Mouse (Mus musculus): ENCODE data around the gene Hdc. TPM values are rescaled to one million over a fixed set of nuclear protein-coding genes. Genes with fewer than 3 reads are reported as not detected.

Hdc gene
- polyA plus RNA-seq (2015; fragmentation: Nextera tagmentation; extraction: Ambion mirVana), result 0.98 and 1.7 TPM in 2 replicates

DNA sequence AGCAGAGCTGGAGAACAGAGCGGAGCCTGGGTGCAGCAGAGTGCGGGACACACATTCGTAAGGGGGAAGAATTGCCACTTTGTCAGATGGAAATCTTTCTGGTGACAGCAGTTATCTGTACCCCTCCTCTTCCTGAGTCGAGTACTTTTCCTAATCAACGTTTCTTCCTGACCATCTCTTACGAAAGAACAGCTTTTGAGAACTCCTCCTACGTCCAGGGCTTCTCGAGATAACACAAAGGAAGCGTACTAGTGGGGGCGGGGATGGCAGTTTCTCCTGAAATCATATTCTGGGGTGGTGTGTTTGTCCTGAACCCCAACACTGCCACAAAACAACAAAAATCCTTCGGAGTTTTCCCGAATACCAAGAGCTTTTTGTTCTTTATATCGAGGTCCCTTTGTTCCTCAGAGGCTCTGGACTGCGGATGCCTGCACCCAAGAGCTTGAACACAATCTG lies at the start of gene Hdc:
Hdc (minus strand) TSS at position 51 of the 456 bp plus-strand sequence.
- WGBS, result 78% methylated on average over 14 of the region's 14 CpGs

DNA sequence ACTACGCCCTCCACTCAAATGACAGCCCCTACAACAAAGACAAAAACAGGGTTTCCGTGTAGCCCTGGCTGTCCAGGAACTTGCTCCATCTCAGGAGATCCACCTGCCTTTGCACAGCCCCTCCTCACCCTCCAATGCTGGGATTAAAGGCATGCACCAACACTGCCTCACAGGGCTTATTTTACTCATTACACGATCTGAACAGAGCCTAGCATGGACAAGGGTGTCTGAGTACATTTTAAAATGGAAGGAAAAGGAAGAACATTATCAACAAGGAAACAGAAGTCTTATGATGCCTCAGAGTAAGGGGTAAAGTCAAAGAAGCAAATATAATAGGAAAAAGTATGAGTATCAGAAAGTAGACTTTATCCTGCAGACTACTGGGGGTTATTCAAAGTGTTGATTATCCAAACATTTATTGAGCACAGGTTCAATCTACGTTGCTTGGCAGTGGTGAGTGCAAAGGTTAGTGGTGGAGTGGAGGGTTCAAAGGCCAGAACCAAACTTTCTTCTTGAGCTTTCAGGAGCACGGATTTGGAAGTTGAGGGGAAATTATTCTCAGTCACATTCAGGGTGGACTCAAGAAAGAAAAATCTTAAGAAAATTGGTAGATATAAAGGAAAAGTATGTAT lies 49.6 kb upstream of the Hdc start:
- Histone ChIP-seq H3K4me2 (no peak overlapping the region), H3K36me3 (no peaks in the 10 kb centered on the region), H3K9ac (no peak overlapping the region), H3K9me3 (no peaks in the 10 kb centered on the region), H3K4me3 (no peak overlapping the region), H3K27ac (replicated peaks) (no peak overlapping the region), H3K27me3 (no peaks in the 10 kb centered on the region), H3K4me1 (replicated peaks) (peaks cover 21% of the 10 kb centered on the region)
- 92% methylated on average over 5 of the region's 5 CpGs for WGBS
- no peak for ATAC-seq (ENCODE audit: low FRiP score, low read depth)

More for the DNA sequence above, at the start of gene Hdc:
- H3K27me3 ChIP-seq, result no peaks in the 10 kb centered on the region
- no peaks in the 10 kb centered on the region for H3K4me1 ChIP-seq (replicated peaks)
- no peak within 1 kb of the TSS for H3K4me3 ChIP-seq
- H3K36me3 ChIP-seq, result no peaks in the 10 kb centered on the region
- H3K9me3 ChIP-seq, result no peaks in the 10 kb centered on the region
- ATAC-seq (ENCODE audit: low FRiP score, low read depth), result no peak
- H3K27ac ChIP-seq (replicated peaks), result no peak within 1 kb of the TSS
- H3K4me2 ChIP-seq, result no peak within 1 kb of the TSS
- H3K9ac ChIP-seq, result no peak within 1 kb of the TSS

DNA sequence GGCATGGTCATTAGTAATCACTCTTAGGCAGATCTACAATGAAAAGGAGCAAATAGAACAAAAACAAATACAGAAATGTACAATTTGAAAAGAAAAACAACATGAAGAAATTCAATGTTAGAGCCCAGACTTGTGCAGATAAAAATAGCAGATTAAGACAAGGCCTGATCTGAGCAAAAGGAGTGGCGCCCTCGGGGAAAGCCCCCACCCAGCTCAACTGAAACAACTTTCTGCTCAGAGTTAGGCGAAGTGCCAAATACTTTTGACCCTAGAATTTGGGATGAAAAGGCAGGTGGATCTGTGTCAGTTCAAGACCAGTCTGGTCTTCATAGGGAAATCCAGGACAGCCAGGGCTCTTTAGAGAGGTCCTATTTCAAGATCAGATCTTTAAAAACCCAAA lies 46.9 kb upstream of the Hdc start:
- Histone ChIP-seq H3K9me3 (no peaks in the 10 kb centered on the region), H3K9ac (no peak overlapping the region), H3K4me3 (no peak overlapping the region), H3K4me1 (replicated peaks) (no peaks in the 10 kb centered on the region), H3K4me2 (no peak overlapping the region), H3K27me3 (no peaks in the 10 kb centered on the region), H3K36me3 (no peaks in the 10 kb centered on the region), H3K27ac (replicated peaks) (no peak overlapping the region)
- 97% methylated on average over 3 of the region's 3 CpGs for WGBS
- no peak for ATAC-seq (ENCODE audit: low FRiP score, low read depth)

DNA sequence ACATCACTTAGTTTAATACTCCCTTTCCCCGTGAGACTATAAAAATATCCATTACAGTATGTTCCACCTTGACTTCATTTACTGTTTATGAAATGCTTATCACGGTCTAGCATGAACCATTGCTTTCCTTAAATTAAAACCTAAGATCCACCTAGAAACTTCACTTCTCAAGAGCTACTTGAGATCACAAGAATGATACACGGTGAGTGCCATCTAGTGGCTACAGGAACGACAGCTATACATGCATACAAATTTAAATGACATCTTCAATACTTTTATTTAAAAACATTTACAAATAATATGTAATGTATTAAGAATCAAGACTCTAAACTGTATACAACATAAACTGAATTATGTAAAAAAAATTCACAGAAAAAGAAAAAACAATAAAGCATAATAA lies 44.4 kb upstream of the Hdc start:
- Histone ChIP-seq H3K4me3 (no peak overlapping the region), H3K27ac (replicated peaks) (no peak overlapping the region), H3K9ac (no peak overlapping the region), H3K4me1 (replicated peaks) (no peaks in the 10 kb centered on the region), H3K27me3 (no peaks in the 10 kb centered on the region), H3K36me3 (no peaks in the 10 kb centered on the region), H3K9me3 (no peaks in the 10 kb centered on the region), H3K4me2 (no peak overlapping the region)
- WGBS, result 60% methylated on average over 4 of the region's 4 CpGs
- ATAC-seq (ENCODE audit: low FRiP score, low read depth), result no peak

DNA sequence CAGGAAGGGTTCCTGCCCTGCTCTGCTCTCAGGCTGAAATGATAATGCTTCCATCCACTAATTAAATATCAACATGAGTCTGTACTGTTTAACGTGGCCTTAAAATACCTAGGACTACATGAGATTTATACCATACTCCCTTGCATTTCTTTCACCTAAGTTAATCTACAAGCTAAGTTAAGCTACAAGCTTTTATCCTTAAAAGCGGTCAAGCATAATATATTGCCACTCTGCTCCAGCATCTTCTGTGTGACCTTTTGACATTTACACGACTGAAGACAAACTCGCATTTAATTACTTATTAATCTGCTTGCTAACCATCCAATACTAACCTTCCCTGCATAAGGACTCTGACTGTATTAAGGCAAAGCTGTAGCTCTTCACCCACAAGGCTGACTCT lies 33.8 kb upstream of the Hdc start:
- Histone ChIP-seq H3K36me3 (peaks cover 41% of the 10 kb centered on the region), H3K4me2 (no peak overlapping the region), H3K27me3 (no peaks in the 10 kb centered on the region), H3K4me3 (no peak overlapping the region), H3K27ac (replicated peaks) (no peak overlapping the region), H3K9ac (no peak overlapping the region), H3K9me3 (no peaks in the 10 kb centered on the region), H3K4me1 (replicated peaks) (no peaks in the 10 kb centered on the region)
- ATAC-seq (ENCODE audit: low FRiP score, low read depth), result no peak
- 78% methylated on average over 4 of the region's 4 CpGs for WGBS

DNA sequence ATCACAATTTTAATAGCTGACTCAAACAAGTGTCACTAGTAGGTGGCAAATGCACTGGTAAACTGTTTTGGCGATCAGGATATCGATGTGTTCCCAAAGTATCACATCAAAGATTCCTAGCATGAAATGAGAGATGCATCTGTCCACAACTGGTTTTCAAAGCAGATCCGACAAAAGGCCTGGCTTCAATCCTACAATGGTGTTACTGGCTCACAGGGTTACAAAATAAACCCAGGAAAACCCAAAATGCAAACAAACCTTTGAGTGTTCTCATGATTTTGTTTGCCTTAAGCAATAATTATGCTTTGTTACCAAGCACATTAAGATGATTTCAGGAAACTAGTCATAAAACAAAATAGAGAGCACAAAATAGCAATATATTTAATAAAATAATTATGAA lies 28.7 kb upstream of the Hdc start:
- Histone ChIP-seq H3K9me3 (no peaks in the 10 kb centered on the region), H3K9ac (no peak overlapping the region), H3K4me3 (no peak overlapping the region), H3K27ac (replicated peaks) (no peak overlapping the region), H3K4me2 (no peak overlapping the region), H3K27me3 (no peaks in the 10 kb centered on the region), H3K4me1 (replicated peaks) (no peaks in the 10 kb centered on the region), H3K36me3 (peaks cover 62% of the 10 kb centered on the region)
- WGBS, result 94% methylated on average over 3 of the region's 3 CpGs
- no peak for ATAC-seq (ENCODE audit: low FRiP score, low read depth)

DNA sequence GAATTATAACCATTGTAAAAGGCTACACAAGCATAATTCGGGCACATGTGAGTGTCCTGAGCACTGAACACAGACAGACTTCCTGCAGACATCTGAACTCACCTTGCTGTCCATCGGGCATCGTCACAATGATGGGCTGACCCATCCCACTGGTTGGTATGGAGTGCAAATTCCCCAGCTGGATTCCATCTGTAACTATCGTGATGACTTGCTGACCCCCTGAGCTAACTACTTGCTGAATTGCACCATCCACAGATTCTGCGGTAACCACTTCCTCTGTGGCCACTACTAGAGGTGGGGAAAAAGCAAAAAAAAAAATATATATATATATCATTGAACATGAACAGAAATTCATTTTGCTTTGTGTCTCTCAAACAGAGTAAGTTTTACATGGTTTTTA lies 27.4 kb upstream of the Hdc start:
- Histone ChIP-seq H3K9me3 (no peaks in the 10 kb centered on the region), H3K4me1 (replicated peaks) (no peaks in the 10 kb centered on the region), H3K36me3 (peaks cover 56% of the 10 kb centered on the region), H3K27ac (replicated peaks) (no peak overlapping the region), H3K4me3 (no peak overlapping the region), H3K27me3 (no peaks in the 10 kb centered on the region), H3K4me2 (no peak overlapping the region), H3K9ac (no peak overlapping the region)
- ATAC-seq (ENCODE audit: low FRiP score, low read depth), result no peak
- 97% methylated on average over 5 of the region's 5 CpGs for WGBS

DNA sequence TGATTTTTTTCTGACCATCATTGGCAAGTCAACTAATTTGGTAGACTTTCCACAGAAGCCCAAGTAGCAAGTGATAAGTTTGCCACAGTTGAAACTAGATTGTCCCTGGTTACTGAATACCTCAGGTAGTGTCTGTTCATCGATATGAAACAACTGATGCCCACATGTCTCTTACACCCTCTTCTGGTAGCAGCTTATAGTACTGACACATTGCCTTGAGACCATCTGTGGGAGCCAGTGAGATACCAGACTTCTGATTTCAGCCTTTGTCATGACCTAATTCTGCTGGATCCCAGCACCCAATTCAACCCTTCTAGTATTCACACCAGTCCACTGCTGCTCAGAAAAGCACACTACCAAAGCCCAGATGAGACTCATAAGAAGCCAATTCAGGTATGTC lies 25.7 kb upstream of the Hdc start:
- Histone ChIP-seq H3K27ac (replicated peaks) (no peak overlapping the region), H3K27me3 (no peaks in the 10 kb centered on the region), H3K4me1 (replicated peaks) (no peaks in the 10 kb centered on the region), H3K4me3 (no peak overlapping the region), H3K4me2 (no peak overlapping the region), H3K9me3 (no peaks in the 10 kb centered on the region), H3K9ac (no peak overlapping the region), H3K36me3 (peaks cover 62% of the 10 kb centered on the region)
- no peak for ATAC-seq (ENCODE audit: low FRiP score, low read depth)
- WGBS, result 100% methylated on average over 1 of the region's 1 CpGs

DNA sequence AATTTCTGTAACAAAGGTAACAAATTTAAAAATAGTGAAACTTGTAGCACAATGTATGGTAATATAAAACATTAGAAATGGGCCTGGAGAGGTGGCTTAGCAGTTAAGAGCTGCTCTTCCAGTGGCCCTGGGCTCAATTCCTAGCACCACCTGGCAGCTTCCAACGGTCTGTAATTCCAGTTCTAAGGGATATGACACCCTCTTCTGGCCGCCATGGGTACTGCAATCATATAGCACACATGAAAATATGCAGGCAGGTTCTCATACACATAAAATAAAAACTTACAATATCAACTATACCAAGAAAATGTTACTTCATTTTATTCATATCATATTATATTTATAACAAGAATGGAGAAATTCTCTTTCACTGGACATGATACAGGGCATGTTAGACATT lies 21.2 kb upstream of the Hdc start:
- H3K4me2 ChIP-seq, result no peak overlapping the region
- no peaks in the 10 kb centered on the region for H3K9me3 ChIP-seq
- H3K4me3 ChIP-seq, result no peak overlapping the region
- H3K9ac ChIP-seq, result no peak overlapping the region
- WGBS, result 90% methylated on average over 2 of the region's 2 CpGs
- H3K27me3 ChIP-seq, result no peaks in the 10 kb centered on the region
- H3K4me1 ChIP-seq (replicated peaks), result no peaks in the 10 kb centered on the region
- H3K36me3 ChIP-seq, result peaks cover 47% of the 10 kb centered on the region
- H3K27ac ChIP-seq (replicated peaks), result no peak overlapping the region
- no peak for ATAC-seq (ENCODE audit: low FRiP score, low read depth)

DNA sequence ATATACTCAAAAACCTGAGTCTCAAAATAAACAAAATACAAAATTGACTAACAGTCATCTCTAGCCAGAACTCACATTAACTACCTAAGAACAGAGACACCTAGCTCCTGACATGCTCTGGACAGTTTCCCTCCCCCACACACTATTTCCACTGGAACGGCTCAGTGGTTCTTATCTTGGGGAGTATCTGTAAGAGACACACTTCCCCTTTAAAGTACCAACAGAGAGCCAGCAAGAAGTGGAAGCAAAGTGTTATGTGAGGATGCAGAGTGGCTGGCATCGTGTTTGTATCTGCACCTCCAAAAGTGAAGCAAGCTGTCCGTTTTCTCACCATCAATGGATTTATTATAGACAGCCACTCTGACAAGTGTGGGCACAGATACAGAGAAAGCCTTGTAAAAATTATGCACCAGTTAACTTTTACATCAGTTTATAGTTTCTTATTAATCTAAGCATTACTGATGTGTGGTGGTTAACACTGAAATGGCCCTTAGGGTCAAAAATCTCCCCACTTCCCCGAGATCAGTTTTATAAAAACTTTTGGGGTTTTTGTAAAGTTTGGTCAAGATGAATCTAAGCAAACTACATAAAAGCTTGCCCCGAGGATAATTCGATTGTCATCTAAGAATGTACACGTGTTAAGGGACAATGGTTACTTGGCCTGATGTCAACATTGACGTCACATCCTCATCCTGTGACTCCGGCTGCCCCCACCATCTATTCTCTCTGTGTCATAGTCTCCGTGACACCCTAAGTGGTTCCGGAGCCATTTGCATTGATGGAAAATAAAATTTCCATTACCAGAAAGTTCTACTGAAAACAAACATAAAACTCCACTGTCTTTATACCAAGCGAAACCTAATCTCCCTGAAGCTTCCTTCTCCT lies 17.1 kb upstream of the Hdc start:
- WGBS, result 86% methylated on average over 12 of the region's 12 CpGs
- H3K27ac ChIP-seq (replicated peaks), result no peak overlapping the region
- ATAC-seq (ENCODE audit: low FRiP score, low read depth), result no peak
- no peak overlapping the region for H3K4me3 ChIP-seq
- H3K9me3 ChIP-seq, result no peaks in the 10 kb centered on the region
- peaks cover 31% of the 10 kb centered on the region for H3K36me3 ChIP-seq
- H3K4me2 ChIP-seq, result no peak overlapping the region
- no peaks in the 10 kb centered on the region for H3K27me3 ChIP-seq
- H3K9ac ChIP-seq, result no peak overlapping the region
- no peaks in the 10 kb centered on the region for H3K4me1 ChIP-seq (replicated peaks)

DNA sequence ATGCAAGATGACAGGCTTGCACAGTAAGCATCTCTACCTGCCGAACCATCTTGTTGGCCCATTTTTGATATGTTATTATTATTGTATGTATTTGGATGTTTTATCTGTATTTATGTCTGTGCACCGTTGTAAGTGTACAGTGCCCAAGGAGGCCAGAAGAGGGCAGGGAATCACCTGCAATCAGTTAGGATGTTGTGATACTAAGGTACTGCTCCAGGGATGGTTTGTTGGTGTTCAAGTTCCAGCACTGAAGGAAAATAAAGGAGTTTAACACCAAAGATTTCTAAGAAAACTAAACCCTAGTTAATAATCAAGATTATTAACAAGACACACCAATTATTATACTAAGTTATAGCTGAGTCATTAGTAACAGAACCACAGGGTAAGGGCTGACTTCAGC lies 14.1 kb upstream of the Hdc start:
- no peak for ATAC-seq (ENCODE audit: low FRiP score, low read depth)
- H3K9ac ChIP-seq, result no peak overlapping the region
- H3K4me1 ChIP-seq (replicated peaks), result no peaks in the 10 kb centered on the region
- no peaks in the 10 kb centered on the region for H3K9me3 ChIP-seq
- peaks cover 25% of the 10 kb centered on the region for H3K36me3 ChIP-seq
- 97% methylated on average over 2 of the region's 2 CpGs for WGBS
- H3K27ac ChIP-seq (replicated peaks), result no peak overlapping the region
- H3K4me2 ChIP-seq, result no peak overlapping the region
- no peak overlapping the region for H3K4me3 ChIP-seq
- no peaks in the 10 kb centered on the region for H3K27me3 ChIP-seq

DNA sequence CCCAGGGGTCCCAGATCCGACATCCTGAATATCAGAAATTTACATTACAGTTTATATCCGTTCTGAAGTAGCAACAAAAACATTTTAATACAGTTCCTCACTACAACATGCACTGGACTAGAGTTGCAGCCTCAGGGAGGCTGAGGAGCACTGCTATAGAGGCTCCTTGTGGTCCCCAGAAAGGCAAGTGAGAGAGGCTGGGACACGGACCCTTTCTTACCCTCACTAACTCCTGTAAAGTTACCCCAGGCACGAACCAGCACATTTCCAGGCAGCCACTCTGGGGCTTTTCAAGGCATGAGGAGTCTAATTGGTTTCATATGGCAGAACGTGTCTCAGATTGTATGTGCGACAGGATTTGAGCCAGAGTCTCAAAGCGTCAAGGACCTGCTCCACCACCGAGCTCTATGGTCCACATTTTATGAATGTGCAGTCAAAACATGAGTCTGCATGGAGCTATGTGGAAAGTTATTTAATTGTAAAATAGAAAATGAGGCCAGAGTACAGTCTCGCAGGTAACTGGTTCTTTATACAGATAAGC lies 9.4 kb upstream of the Hdc start:
- Histone ChIP-seq H3K27ac (replicated peaks) (no peak overlapping the region), H3K4me3 (no peak overlapping the region), H3K36me3 (peaks cover 20% of the 10 kb centered on the region), H3K4me1 (replicated peaks) (no peaks in the 10 kb centered on the region), H3K9me3 (no peaks in the 10 kb centered on the region), H3K4me2 (no peak overlapping the region), H3K9ac (no peak overlapping the region), H3K27me3 (no peaks in the 10 kb centered on the region)
- WGBS, result 88% methylated on average over 9 of the region's 9 CpGs
- ATAC-seq (ENCODE audit: low FRiP score, low read depth), result no peak

Measured in hindbrain, embryonic 15.5 days (tissue).